Mouse (Mus musculus): ENCODE measurements around the gene Fbxo47.
A peak's percentile ranks its signal among the peaks of the same experiment; 100 is the strongest.
"Not testable (repeated sequence)": the region's sequence is repeated elsewhere in the genome, so short reads cannot be mapped to it uniquely, and the experiment has no call there.

Gene Fbxo47

GRCm38 (mm10) chr11:97880362-97880761, 3.6 kb downstream of the Fbxo47 start:
- DNase-seq (ENCODE audit: low read depth in 1 of 2, low spot score in 2 of 2), result no peak

- no peak for DNase-seq (ENCODE audit: low read depth in 1 of 2, low spot score in 2 of 2)
Observed at GRCm38 (mm10) chr11:97877341-97877740, 6.6 kb downstream of the Fbxo47 start.

GRCm38 (mm10) chr11:97874396-97874795, 9.6 kb downstream of the Fbxo47 start:
- DNase-seq (ENCODE audit: low read depth in 1 of 2, low spot score in 2 of 2), result no peak

- not testable (repeated sequence) for DNase-seq (ENCODE audit: low read depth in 1 of 2, low spot score in 2 of 2)
Observed at GRCm38 (mm10) chr11:97872378-97872777, 11.6 kb downstream of the Fbxo47 start.

GRCm38 (mm10) chr11:97867591-97867990, 16.4 kb downstream of the Fbxo47 start:
- no peak for DNase-seq (ENCODE audit: low read depth in 1 of 2, low spot score in 2 of 2)

- DNase-seq (ENCODE audit: low read depth in 1 of 2, low spot score in 2 of 2), result no peak
Observed at GRCm38 (mm10) chr11:97866091-97866888, 17.7 kb downstream of the Fbxo47 start.

GRCm38 (mm10) chr11:97865421-97865820, 18.5 kb downstream of the Fbxo47 start:
- no peak for DNase-seq (ENCODE audit: low read depth in 1 of 2, low spot score in 2 of 2)

GRCm38 (mm10) chr11:97862148-97862547, 21.8 kb downstream of the Fbxo47 start:
- DNase-seq (ENCODE audit: low read depth in 1 of 2, low spot score in 2 of 2), result no peak

- no peak for DNase-seq (ENCODE audit: low read depth in 1 of 2, low spot score in 2 of 2)
Observed at GRCm38 (mm10) chr11:97855473-97855872, 28.5 kb downstream of the Fbxo47 start.

- DNase-seq (ENCODE audit: low read depth in 1 of 2, low spot score in 2 of 2), result no peak
Observed at GRCm38 (mm10) chr11:97851601-97852000, 32.4 kb downstream of the Fbxo47 start.

GRCm38 (mm10) chr11:97850367-97850766, 33.6 kb downstream of the Fbxo47 start:
- no peak for DNase-seq (ENCODE audit: low read depth in 1 of 2, low spot score in 2 of 2)

GRCm38 (mm10) chr11:97842001-97842400, 42.0 kb downstream of the Fbxo47 start:
- DNase-seq (ENCODE audit: low read depth in 1 of 2, low spot score in 2 of 2), result no peak

- DNase-seq (ENCODE audit: low read depth in 1 of 2, low spot score in 2 of 2), result peak in 1 of 2 experiments; percentile 37
Observed at GRCm38 (mm10) chr11:97840991-97841661, 42.8 kb downstream of the Fbxo47 start.

- DNase-seq (ENCODE audit: low read depth in 1 of 2, low spot score in 2 of 2), result no peak
Observed at GRCm38 (mm10) chr11:97840539-97840954, 43.4 kb downstream of the Fbxo47 start, which contains the start of gene B230217C12Rik. Gene B230217C12Rik, plus strand, starts transcription at chr11:97840780.

- no peak for DNase-seq (ENCODE audit: low read depth in 1 of 2, low spot score in 2 of 2)
Observed at GRCm38 (mm10) chr11:97840135-97840490, 43.8 kb downstream of the Fbxo47 start.

- DNase-seq (ENCODE audit: low read depth in 1 of 2, low spot score in 2 of 2), result no peak
Observed at GRCm38 (mm10) chr11:97839441-97840134, 44.4 kb downstream of the Fbxo47 start.

GRCm38 (mm10) chr11:97838779-97839440, 45.0 kb downstream of the Fbxo47 start:
- no peak for DNase-seq (ENCODE audit: low read depth in 1 of 2, low spot score in 2 of 2)

GRCm38 (mm10) chr11:97837641-97838149, 46.3 kb downstream of the Fbxo47 start:
- no peak for DNase-seq (ENCODE audit: low read depth in 1 of 2, low spot score in 2 of 2)

- DNase-seq (ENCODE audit: low read depth in 1 of 2, low spot score in 2 of 2), result not testable (repeated sequence)
Observed at GRCm38 (mm10) chr11:97837051-97837450, 46.9 kb downstream of the Fbxo47 start.

GRCm38 (mm10) chr11:97836541-97836940, 47.4 kb downstream of the Fbxo47 start:
- no peak for DNase-seq (ENCODE audit: low read depth in 1 of 2, low spot score in 2 of 2)

GRCm38 (mm10) chr11:97833352-97833751, 50.6 kb downstream of the Fbxo47 start:
- DNase-seq (ENCODE audit: low read depth in 1 of 2, low spot score in 2 of 2), result no peak
